Mouse (Mus musculus) right cerebral cortex, postnatal 14 days (tissue): ENCODE measurements at regions not wholly inside any gene's neighbourhood (a gene's known extent, or its start where the extent isn't known, plus 50 kb on each side); places are given as distances from the start of the nearest gene placed in this dataset.

ENCODE experiments used
- DNase-seq: peaks from one replicate; pipeline ENCODE4 v3.0.0; 2022

DNA sequence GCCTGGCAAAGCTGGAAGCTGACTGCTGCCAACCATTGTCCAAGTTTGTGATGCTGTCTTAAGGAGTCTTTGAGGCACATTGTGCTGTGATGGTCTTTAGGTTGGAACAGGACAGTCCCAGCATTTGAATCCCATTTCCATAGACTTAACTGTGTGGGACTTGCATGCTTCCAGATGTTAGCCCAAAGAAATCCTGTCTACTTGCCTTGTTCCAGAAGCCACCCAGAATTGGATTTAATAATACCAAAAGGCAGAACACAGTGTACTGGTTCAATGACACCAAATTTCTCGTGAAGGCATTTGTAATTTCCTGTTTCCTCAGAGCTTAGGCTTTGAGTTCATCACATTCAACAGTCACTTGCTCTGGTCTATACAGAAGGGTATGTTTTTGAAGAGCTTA lies 444.9 kb upstream of the Slc30a5 start:
- no peak for DNase-seq

DNA sequence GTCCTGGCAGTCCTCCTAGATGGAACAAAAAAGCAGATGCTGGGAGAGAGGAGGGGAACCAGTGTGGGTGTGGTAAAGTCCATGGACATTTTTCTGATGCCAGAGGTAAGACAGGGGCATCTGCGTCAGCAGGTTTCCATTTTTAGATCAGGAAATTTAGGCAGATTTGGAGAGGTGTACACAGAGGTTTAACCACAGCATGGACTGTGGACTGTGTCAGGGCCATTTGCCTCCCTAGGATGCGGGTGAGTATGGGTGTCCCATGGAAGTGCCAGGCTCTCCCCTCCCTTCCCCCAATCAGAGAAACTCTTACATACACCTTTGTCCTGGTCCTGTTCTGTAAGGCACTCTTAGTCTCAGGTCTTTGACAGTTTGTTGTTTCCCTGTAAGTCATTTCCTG lies 443.5 kb upstream of the Slc30a5 start:
- DNase-seq: no peak

DNA sequence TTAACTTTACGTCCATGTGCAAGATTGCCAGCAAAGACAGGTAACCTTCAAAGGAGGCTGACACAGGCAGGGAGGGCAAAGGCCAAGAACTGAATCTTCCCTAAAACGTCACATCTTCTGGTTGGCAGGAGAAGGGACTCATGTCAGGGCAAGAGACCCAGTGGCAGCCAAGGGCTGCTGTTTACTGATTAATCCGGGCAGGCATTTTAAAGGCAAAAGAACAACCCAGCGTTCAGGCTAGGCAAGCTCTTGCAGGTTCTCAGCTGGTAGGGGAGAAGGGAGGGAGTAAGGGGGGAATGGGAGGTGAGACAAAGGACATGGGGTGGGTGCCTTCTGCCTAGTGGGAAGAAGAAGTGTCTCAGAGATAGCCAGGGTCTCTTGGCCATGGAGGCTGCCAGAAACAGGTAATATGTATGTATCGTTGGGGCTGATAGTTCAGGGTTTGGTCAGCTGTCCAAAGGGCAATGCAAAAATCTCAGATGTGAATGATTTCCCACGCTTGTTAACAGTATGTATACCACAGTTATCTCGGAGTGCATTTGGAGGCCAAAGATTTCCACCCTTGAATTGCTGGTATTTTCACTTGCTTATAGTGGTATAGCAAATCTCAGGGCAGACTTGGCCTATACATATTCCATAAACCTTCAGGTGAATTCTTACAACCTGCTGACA lies 441.4 kb upstream of the Slc30a5 start:
- no peak for DNase-seq

DNA sequence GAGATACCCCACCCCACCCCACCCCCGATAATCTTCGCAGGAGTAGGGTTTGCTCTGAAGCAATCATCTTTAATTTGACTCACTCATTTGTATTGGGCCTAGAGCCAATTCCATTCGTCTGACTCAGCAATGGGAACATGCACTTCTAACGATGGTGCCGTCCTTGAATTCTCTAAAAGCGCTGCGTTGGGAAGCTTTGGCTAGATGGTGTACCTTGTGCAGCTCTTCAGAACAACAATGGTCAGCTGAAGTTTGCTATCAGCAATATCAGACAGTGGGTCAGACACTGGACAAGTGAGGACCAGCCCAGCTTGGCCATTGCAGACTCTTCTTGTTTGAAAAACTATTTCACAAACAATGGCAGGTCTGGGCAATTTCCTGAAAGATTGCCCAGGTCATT lies 440.1 kb upstream of the Slc30a5 start:
- DNase-seq: no peak

DNA sequence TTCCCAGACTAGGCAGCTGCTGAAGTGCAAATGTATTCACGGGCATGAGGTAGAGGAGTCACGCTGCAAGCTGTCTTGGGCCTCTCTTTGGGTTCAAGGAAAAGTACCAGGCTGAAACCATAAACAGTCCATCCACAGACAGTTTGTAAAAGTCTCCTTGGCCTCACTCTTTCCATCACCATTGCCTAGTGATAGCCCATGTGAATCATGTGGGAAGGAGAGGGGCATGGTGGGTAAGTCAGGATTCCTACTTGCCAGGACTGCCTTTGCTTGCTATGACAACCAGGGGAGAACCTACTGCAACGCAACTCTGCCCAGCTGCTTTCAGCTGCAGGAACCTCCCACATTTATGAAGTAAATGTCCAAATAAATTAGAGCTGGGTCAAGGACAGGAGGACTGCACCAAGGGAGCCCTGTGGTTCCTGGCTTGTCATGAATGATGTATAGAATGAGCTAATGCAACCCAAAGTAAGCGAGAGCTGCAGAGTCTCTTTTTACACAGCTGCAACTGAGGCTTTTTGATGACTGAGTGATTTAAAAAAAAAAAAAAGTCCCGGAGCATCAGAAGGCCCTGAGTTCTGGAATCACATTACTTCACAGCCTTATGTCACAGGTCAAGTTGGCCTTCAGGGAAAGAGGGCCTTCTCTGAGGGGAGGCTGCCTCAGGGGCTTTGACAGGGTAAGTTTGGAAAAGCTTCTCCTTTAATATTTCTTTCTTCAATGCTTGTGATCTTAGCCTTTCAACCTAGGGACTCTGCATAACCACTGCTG lies 420.7 kb upstream of the Slc30a5 start:
- no peak for DNase-seq

DNA sequence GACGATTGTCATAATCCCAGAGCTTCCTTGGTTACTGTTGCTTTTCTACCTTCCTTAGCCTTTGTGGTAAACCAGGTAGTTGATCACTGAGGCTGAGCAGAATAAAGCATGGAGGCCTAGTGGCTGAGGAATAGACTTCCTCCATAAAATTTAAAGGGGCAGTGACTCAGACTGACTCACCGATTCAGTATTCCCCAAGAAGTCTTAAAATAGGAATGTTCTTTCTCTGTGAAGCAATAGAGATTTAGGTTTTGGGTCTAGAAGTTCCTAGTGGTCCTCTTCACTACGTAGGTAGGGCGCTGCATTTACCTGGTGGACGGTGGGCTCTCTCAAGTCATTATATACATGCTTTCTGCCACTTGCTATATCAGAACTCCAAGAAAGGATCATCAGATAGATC lies 416.1 kb upstream of the Slc30a5 start:
- DNase-seq: no peak

DNA sequence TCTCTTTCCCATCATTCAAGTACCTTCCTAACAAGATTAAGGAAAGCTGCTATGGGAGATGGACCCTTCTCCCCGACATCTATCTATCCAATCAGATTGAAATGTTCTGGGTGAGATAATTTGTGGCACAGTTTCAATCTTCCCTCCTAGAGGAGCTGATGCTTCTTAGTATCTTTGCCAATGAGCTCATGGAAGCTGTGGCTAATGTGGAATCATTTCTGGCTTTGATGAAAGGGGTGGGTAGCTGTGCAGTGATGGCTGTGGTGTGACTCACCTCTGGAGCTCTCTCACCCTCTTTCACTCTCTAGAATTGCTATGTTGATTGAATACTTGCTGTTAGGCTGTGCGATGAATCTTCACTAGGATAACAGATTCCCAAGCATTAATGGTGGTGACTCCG lies 411.1 kb upstream of the Slc30a5 start:
- DNase-seq: no peak

DNA sequence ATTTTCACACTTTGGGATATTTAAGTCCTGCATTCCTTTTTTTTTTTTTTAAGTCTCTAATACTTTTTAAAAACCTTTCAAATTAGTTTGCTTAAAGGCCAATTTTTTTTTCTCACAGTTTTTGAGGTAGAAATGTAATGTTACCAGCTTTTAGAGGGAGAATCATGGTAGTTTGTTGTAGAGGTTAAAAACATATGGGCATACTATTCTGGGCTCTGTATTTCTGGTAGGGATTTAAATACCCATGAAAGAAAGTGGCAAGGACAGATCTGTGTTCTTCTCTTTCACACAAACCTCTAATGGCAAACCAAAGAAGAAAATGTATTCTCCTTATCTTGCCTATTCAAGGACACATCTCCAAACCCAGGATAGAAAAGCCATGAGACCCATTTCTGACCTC lies 405.6 kb upstream of the Slc30a5 start:
- no peak for DNase-seq

DNA sequence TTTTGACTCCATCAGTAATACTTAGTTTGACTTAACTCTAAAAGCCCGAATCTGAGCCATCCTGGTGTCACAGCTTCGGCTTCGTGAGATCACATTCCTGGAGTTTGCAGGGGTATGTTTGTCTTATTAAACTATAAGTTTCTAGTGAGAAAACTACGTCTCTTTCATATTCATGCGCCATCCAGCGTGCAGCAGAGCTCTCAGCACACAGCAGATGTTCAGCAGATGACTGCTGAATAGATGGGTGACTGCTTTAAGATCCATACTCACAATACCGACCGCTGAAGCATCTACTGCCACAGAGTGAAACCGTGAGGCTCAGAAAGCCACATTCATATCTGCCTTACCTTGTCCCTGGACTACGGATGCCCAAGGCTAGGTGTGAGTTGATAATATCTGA lies 403.8 kb upstream of the Slc30a5 start:
- DNase-seq: no peak

DNA sequence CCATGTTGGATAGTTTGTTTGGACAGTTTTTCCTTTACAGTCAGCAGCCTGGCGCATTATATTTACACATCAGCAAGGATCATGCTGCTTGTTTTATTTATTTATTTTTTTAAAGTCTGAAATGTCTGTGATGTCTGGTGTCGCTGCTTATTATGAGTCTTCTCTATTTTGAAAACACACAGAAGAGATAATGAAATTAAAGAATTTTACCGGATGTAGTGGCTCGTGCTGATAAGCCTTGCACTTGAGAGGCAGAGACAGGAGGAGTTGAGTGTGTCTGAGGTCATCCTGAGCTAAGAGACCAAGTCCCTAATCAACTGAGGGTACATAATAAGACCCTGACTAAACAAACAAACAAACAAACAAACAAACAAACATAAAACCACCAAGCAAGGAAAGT lies 402.6 kb upstream of the Slc30a5 start:
- no peak for DNase-seq

DNA sequence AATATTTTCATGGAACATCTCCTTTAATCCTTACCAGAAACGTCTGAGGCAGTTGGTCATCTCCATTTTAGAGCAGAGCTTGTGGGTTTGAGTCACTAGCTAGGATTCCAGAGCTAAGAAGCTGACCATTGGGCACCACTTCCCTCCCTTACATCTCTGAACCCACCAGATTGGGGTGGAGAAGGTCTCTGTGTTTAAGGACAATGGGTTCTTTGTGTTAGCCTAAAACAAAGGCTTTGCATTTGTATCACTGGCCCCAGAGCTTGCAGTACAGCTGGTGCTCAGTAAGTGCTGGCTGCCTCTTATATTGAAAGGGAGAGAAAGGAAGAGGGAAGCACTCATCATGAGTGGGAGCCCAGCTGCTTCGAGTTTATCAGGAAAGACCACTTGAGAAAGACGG lies 401.9 kb upstream of the Slc30a5 start:
- DNase-seq: no peak

DNA sequence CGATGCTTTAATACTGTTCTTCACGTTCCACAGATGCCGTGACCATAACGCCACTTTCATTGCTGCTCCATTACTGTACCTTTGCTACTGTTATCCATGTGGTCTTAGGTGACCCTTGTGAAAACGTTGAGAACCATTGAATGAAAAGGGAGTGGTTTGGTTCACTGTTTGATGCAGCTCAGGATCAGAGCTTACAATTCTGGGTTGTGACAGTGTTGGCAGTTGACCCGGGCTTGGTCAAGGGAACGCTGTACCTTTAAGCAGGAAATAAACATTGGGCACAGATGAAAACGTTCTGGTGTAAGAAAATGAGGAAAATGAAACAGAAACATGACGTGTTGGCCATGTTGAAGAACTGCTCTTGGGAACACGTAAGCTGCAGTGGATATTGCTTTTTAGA lies 401.3 kb upstream of the Slc30a5 start:
- DNase-seq: no peak

DNA sequence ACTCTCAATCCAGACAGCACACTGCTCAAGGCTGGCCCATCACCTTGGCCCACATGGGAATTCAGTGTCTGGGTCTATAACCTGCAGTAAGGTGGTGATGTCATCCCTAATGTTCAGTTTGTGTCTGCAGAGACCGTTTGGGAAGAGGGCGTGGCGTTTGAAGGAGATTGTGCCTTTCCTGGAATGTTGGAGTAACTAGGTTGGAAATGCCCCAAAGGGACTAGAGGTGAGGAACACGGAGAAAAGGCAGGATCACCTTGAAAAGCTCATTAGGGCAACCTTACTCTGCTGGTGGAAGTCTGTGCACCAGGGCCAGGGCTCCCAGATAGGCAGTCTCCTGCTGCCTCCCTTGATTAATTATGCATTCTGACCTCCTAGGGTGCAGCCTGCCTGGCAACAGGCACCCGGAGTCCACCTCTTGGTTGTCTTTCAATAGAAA lies 400.6 kb upstream of the Slc30a5 start:
- DNase-seq: no peak

DNA sequence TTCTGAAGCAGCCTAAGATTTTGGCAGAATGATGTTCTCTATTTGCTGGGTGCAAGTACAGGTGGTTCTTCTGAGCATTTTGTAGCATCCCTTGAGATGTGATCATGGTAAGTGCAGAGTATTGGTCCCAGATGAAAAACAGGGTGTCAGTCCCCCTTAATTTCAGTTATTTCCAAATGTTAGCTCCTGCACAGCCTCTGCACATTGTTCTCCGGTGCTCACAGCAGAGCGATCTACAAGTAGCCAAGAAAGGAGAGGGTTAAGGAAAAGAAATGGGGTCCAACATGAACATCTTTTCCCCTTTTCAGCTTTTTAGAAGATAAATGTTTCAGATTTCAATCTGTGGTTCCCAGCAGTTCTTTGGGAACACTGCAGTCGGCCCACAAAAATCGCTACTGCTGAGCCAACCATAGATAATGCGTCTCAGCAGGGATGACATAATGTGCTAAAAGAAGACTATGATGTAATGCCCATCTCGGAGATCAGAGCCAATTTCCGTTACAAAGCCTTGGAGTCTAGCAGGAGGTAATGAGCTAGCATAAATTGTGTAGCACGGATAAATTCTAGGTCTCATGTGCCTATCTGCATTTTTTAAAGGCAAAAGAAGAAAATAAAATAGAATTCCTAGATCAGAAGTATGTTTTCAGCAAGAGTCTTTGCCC lies 400.1 kb upstream of the Slc30a5 start:
- DNase-seq: no peak

DNA sequence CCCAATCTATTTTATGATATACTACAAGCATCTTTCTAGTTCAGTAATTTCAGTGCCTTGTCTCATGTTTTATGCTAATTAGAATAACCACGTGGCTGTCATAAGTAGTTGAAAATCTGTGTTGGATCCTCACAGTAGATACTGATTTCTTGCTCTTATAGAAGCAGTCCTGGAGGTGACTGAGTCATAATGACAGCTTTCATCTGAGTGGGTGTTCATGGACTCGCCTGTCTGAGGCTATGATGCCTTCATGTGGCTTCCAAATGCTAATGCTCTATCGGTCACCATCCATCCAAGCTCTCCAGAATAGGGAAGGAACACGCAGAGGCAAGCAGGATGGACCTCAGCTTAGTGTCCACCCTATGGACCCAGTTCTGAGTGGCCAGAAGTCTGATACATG lies 396.6 kb upstream of the Slc30a5 start:
- no peak for DNase-seq

DNA sequence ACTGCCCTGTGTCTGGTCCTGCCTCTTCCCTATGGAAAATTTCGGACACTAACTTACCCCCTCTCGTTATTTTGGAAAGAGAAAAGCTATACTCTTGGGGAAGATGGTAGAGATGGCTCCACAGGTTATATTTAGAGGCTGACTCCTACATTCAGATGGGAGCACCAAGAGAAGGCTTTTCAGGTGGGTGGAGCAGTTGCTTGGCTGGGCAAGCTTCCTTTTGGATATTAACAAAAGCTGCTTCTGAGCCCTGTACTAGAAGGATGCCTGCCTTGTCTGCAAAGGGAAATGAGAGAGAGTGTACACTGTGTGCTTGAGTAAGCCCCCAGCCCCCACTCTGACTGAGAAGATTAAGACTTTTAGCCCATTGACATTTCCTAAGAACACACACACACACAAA lies 392.1 kb upstream of the Slc30a5 start:
- no peak for DNase-seq

DNA sequence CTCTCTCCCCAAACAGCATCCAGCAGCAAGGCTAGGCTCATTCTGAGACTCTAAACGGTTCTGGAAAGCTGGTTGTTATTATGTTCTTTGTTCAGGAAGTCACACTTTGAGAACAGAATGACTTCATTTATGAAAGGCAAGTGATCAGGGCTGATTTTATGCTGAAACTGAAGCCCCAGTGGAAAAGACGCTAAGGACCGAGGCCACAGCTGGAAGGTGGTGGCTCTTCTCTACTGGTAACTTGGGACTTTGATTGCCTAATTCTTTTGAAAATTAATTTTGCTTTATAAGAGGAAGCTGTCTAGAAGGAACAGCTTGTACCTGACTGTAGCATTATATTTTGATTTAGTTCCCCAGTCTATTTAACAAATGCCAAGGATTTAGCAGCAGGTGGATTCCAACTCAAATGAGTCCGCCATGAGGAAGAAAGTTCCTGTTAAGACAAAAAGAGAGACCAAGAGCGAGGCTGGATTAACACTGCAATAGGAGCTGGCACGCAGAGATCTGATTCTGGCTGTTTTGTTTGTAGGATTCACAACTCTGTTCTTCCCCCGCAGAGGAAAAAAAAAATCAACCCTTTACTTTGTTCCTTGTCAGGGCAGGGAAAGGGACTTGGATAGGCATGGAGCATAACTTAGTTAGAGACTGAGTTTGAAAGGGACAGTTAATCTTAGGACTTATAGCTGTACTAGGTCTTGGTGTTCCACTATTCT lies 388.3 kb upstream of the Slc30a5 start:
- DNase-seq: no peak

DNA sequence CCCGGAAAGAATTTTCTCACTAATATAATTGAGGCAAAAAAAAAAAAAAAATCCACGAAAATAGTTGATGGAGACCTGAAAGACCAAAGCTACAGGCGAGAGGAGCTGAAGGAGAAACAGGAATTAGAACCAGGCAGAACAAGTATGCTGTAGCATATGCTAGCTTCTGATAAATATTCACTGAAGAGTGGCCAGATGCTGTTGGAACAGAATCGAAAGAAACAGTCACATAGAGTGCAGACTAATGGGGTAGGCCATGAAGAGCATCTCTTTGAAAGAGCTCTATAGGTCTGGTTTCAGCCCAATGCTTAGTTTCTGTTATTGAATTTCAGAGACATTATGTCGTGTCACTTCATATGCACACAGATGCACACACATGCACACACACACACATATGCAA lies 386.3 kb upstream of the Slc30a5 start:
- DNase-seq: no peak

DNA sequence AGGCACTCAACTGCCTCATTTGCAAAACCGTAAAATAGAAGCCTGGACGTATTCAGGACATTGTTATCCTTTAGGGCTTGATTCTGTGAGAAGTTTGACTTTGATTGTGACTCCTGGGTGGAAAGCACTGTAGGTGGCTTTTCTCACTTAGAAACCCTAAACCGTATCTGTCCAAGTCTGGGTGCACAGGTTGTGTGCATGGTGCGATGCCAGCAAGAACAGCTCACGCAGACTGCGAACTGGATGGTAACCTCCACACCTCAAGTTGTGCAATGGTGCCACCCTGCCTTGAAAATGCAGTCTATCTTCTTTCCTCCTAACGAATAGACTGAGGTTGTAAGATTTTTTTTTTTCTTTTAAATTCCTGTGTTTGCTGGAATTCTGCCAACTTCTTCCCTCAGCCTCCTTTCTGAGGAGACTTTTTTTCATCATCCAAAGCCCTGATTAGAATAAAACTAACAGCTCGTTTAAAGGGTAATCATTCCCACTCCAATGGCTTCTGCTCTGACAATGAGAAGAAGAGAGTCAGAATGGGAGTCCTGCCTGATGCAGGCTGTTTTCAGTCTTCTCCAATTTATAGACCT lies 383.8 kb upstream of the Slc30a5 start:
- no peak for DNase-seq

DNA sequence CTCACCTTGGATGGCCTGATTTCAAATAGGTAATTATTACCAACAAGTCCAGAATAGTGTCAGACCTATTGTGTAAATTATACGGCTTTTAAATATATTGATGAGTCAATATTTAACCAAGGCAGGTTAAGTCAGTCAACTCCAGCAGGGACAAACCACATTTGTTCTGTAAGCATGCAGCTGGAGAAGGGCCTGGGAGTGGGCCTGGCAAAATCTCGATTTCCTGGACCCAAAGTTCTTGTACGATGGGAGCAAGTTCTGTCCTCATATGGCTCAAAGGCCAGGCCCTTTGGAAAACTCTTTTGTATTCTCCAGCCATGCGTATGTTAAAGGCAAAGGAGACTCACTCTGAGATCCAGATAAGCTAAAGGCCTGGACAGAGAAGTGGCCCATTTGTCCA lies 383.2 kb upstream of the Slc30a5 start:
- no peak for DNase-seq

DNA sequence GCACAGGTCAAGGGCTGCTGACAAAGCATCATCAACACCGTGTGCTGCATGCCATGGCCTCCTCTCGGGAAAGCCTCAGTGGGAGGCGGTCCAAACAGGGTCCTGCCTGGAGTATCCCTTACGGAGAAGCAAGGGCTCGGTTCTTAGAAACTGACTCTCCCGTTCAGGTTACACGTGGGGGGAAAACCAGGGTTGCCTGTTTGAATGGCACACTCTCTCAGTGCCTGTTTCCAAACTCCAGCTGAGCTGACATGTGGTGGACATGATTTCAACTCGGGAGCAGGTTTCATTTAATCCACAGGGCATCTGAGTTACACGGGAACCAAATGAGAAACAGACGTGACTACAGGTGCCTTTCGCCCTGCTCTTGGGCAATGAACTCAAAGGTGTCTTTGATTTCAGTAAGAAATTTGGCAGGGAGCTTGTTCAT lies 382.6 kb upstream of the Slc30a5 start:
- no peak for DNase-seq

DNA sequence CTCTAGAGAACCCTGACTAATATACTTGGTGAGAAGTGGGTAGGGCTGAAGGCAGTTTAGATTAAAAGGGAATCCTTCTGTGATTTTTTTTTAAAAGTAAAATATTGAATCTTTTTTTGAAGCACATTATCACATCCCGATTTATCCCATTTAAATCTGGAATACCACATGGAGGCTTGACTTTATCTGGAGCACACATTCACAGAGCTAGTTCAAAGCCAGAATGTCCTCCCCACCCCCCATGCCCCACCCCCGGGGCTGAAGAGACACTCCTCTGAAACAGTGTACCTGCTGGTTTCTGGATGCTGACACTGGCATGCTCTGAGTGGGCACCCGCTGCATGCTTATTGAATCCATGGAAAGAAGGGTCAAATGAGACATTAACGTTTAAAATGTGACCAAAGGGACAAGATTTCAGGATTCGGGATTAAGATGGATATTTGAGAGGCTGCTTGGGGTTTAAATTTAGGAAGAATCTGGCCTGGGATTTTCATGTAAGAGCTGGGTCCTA lies 382.0 kb upstream of the Slc30a5 start:
- DNase-seq: no peak

DNA sequence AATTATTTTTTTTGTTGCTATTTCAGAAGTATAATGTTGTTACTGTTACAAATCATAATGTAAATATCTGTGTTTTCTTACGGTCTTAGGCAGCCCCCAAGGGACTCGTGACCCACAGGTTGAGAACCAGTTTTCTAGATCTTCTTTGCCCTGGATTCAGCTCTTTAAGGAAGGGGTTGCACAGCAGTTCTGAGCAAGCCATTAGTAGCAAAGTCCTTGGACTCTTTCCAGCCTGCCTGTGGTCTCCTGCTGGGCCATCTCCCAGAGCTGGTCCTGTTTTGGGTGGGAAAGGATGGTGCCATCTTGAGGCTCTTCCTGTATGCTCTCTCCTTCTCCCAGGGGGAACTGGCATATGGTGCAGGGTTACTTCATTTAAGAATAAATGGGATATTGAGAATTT lies 380.9 kb upstream of the Slc30a5 start:
- no peak for DNase-seq
